Mouse (Mus musculus) T-helper 2 cell (primary cell): ENCODE data around the gene Sgcb.

ENCODE experiments used
- in situ Hi-C: fragments of 300-600 bp; cut with MboI, MseI; formaldehyde crosslinking; loops from one replicate; pipeline ENCODE4 v1.15.1; 2025; ENCODE audit warnings: high pct_unique_total_duplicates

Gene Sgcb

GRCm38 (mm10) chr5:73647261-73647900 is at the start of gene Sgcb:
Gene Sgcb, minus strand, starts transcription at chr5:73647790.
- in situ Hi-C loops = no loop called here

- in situ Hi-C loops = no loop called here
Measured at GRCm38 (mm10) chr5:73694254-73695015, 46.8 kb upstream of the Sgcb start.

GRCm38 (mm10) chr5:73693778-73694177 is 46.2 kb upstream of the Sgcb start:
- in situ Hi-C loops = no loop called here

- in situ Hi-C loops = no loop called here
Measured at GRCm38 (mm10) chr5:73691723-73692520, 44.3 kb upstream of the Sgcb start.

GRCm38 (mm10) chr5:73690146-73690545 is 42.6 kb upstream of the Sgcb start:
- in situ Hi-C loops = no loop called here

GRCm38 (mm10) chr5:73688576-73688975 is 41.0 kb upstream of the Sgcb start:
- in situ Hi-C loops = no loop called here

- in situ Hi-C loops = no loop called here
Measured at GRCm38 (mm10) chr5:73686149-73686548, 38.6 kb upstream of the Sgcb start.

GRCm38 (mm10) chr5:73683706-73684409 is 36.3 kb upstream of the Sgcb start:
- in situ Hi-C loops = no loop called here

GRCm38 (mm10) chr5:73683221-73683620 is 35.6 kb upstream of the Sgcb start:
- in situ Hi-C loops = no loop called here

GRCm38 (mm10) chr5:73676626-73677025 is 29.0 kb upstream of the Sgcb start:
- in situ Hi-C loops = no loop called here

- in situ Hi-C loops = no loop called here
Measured at GRCm38 (mm10) chr5:73675604-73676003, 28.0 kb upstream of the Sgcb start.

- in situ Hi-C loops = no loop called here
Measured at GRCm38 (mm10) chr5:73669386-73669785, 21.8 kb upstream of the Sgcb start.

- in situ Hi-C loops = no loop called here
Measured at GRCm38 (mm10) chr5:73667877-73668276, 20.3 kb upstream of the Sgcb start.

GRCm38 (mm10) chr5:73666695-73667094 is 19.1 kb upstream of the Sgcb start:
- in situ Hi-C loops = no loop called here

GRCm38 (mm10) chr5:73651855-73652201 is 4.2 kb upstream of the Sgcb start:
- in situ Hi-C loops = no loop called here

- in situ Hi-C loops = no loop called here
Measured at GRCm38 (mm10) chr5:73651061-73651854, 3.7 kb upstream of the Sgcb start, which contains the start of gene Spata18. Gene Spata18, plus strand, starts transcription at chr5:73651379.

- in situ Hi-C loops = no loop called here
Measured at GRCm38 (mm10) chr5:73650365-73650964, 2.9 kb upstream of the Sgcb start.

GRCm38 (mm10) chr5:73642091-73642490 is 5.5 kb downstream of the Sgcb start:
- in situ Hi-C loops = no loop called here

GRCm38 (mm10) chr5:73641058-73641457 is 6.5 kb downstream of the Sgcb start:
- in situ Hi-C loops = no loop called here

GRCm38 (mm10) chr5:73637337-73638107 is 10.1 kb downstream of the Sgcb start:
- in situ Hi-C loops = loop anchor here (10.0 kb wide), 1 partner anchor 1847 kb away; no protein-coding TSS in a partner anchor
